Mouse (Mus musculus) liver, adult 2 months (tissue): ENCODE data around the gene Elovl5.

Experiments used
- CTCF ChIP-seq: fragments of 200-500 bp; IDR thresholded peaks from 2 replicates; pipeline ENCODE4 v1.5.1; 2011; ENCODE audit warnings: low read depth, low read length, control low read depth
- POLR2A ChIP-seq: fragments of 200-500 bp; IDR thresholded peaks from 2 replicates; pipeline ENCODE4 v1.6.1; 2011; ENCODE audit warnings: low read length, control low read depth; ENCODE audit not compliant: insufficient read depth; ENCODE audit errors: extremely low read depth

DNA sequence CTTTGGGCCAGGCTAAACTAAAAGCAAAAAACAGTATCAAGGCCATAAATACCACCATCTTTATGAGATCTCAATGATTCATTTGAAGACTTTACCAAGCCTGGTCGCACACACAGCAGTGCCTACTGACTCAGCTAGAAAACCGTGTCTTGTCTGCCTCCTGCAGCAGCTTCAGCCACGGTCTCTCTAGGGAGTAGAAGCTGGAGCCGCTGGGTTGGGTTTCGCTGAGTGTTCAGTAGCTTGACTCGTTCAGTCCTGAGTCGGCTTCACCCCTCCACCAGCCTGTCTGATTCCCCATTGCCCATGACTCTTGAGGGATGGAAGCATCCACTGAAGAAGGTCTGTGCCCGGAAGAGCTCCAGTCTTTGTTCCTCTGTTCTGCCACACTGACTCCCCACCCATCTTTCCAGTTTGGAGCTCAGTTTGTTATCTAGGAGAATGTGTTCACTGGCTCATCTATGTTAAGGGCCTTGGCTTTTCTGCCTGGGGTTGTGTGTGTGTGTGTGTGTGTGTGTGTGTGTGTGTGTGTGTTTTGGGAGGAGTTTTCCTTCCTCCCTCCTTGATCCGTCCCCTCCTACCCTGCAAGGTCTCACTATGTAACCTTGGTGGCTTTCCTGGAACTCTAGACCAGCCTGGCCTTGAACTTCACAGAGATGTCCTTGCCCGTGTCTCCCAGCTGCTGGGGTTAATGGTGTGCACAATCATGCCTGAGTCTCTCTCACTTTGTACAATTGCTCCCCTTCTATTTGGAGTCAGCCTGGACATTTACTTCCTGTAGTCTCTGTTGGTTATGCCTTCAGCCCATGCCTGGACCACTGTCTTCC lies 13.1 kb downstream of the Elovl5 start:
- TF ChIP-seq POLR2A (no peak), CTCF (no peak)
